Mouse (Mus musculus) myocyte (in vitro differentiated cells): Measurements from ENCODE around the gene Ttc30a1.

Experiments
- CEBPB ChIP-seq: IDR thresholded peaks from 2 replicates; pipeline ENCODE4 v1.6.1; 2011; ENCODE audit warnings: mild to moderate bottlenecking, moderate library complexity; ENCODE audit not compliant: poor library complexity, insufficient read depth, severe bottlenecking
- E2F4 ChIP-seq: IDR thresholded peaks from one replicate; pipeline ENCODE4 v1.6.1; 2011; ENCODE audit warnings: mild to moderate bottlenecking, control low read depth, moderate library complexity; ENCODE audit not compliant: insufficient read depth
- MAX ChIP-seq: IDR thresholded peaks from one replicate; pipeline ENCODE4 v1.6.1; 2011; ENCODE audit warnings: low read depth, mild to moderate bottlenecking, control low read depth
- MYOD1 ChIP-seq, 3 experiments: IDR thresholded peaks; one replicate each; pipeline ENCODE4 v1.6.1; 2011; ENCODE audit warnings: control low read depth in 2 of 3, low read depth in 2 of 3, mild to moderate bottlenecking in 2 of 3, moderate library complexity in 1 of 3; ENCODE audit not compliant: insufficient read length in 2 of 3, control insufficient read depth in 1 of 3
- MYOG ChIP-seq, 3 experiments: IDR thresholded peaks; one replicate each; pipeline ENCODE4 v1.6.1; 2011; ENCODE audit warnings: control low read depth in 2 of 3, low read depth in 2 of 3, mild to moderate bottlenecking in 2 of 3; ENCODE audit not compliant: insufficient read length in 2 of 3, control insufficient read depth in 1 of 3, insufficient read depth in 1 of 3
- POLR2A ChIP-seq: IDR thresholded peaks from one replicate; pipeline ENCODE4 v1.6.1; 2011; ENCODE audit warnings: low read depth, mild to moderate bottlenecking, control low read depth, moderate library complexity; ENCODE audit not compliant: insufficient read length
- POLR2AphosphoS2 ChIP-seq: IDR thresholded peaks from one replicate; pipeline ENCODE4 v1.6.1; 2011; ENCODE audit warnings: low read depth, control low read depth; ENCODE audit not compliant: insufficient read length
- REST ChIP-seq: IDR thresholded peaks from one replicate; pipeline ENCODE4 v1.6.1; 2011; ENCODE audit warnings: mild to moderate bottlenecking, control low read depth, moderate library complexity; ENCODE audit not compliant: insufficient read depth, insufficient read length
- SRF ChIP-seq: IDR thresholded peaks from one replicate; pipeline ENCODE4 v1.6.1; 2011; ENCODE audit warnings: low read depth; ENCODE audit not compliant: control insufficient read depth, insufficient read length
- TCF12 ChIP-seq: IDR thresholded peaks from one replicate; pipeline ENCODE4 v1.6.1; 2011; ENCODE audit warnings: mild to moderate bottlenecking, control low read depth; ENCODE audit not compliant: poor library complexity, insufficient read depth, severe bottlenecking
- TCF3 ChIP-seq: IDR thresholded peaks from one replicate; pipeline ENCODE4 v1.6.1; 2011; ENCODE audit warnings: low read depth, control low read depth; ENCODE audit not compliant: insufficient read length
- USF1 ChIP-seq: IDR thresholded peaks from one replicate; pipeline ENCODE4 v1.6.1; 2011; ENCODE audit warnings: low read depth, mild to moderate bottlenecking, control low read depth, moderate library complexity

GRCm38 (mm10) chr2:76016136-76016535 lies 34.4 kb upstream of the Ttc30a1 start:
- TF ChIP-seq POLR2A, result no peak
- TF ChIP-seq MYOG (IDR thresholded peaks at IDR 0.05; ENCODE audit: control insufficient read depth in 1 of 3, insufficient read depth in 1 of 3, insufficient read length in 2 of 3, low read depth in 2 of 3), result no peak
- no peak for TF ChIP-seq MAX
- no peak for TF ChIP-seq REST
- TF ChIP-seq POLR2AphosphoS2, result no peak
- no peak for TF ChIP-seq USF1
- no peak for TF ChIP-seq TCF3
- TF ChIP-seq MYOD1 (IDR thresholded peaks at IDR 0.05; ENCODE audit: control insufficient read depth in 1 of 3, insufficient read length in 2 of 3, low read depth in 2 of 3), result no peak
- no peak for TF ChIP-seq TCF12
- no peak for TF ChIP-seq CEBPB
- TF ChIP-seq E2F4, result no peak
- TF ChIP-seq SRF, result no peak
